Mouse (Mus musculus) myocyte (in vitro differentiated cells): ENCODE measurements around the gene Slc9a9.

Experiments used
- MYOD1 ChIP-seq, 3 experiments: IDR thresholded peaks; one replicate each; pipeline ENCODE4 v1.6.1; 2011; ENCODE audit warnings: control low read depth in 2 of 3, low read depth in 2 of 3, mild to moderate bottlenecking in 2 of 3, moderate library complexity in 1 of 3; ENCODE audit not compliant: insufficient read length in 2 of 3, control insufficient read depth in 1 of 3
- POLR2A ChIP-seq: IDR thresholded peaks from one replicate; pipeline ENCODE4 v1.6.1; 2011; ENCODE audit warnings: low read depth, mild to moderate bottlenecking, control low read depth, moderate library complexity; ENCODE audit not compliant: insufficient read length
- TCF12 ChIP-seq: IDR thresholded peaks from one replicate; pipeline ENCODE4 v1.6.1; 2011; ENCODE audit warnings: mild to moderate bottlenecking, control low read depth; ENCODE audit not compliant: poor library complexity, insufficient read depth, severe bottlenecking

DNA sequence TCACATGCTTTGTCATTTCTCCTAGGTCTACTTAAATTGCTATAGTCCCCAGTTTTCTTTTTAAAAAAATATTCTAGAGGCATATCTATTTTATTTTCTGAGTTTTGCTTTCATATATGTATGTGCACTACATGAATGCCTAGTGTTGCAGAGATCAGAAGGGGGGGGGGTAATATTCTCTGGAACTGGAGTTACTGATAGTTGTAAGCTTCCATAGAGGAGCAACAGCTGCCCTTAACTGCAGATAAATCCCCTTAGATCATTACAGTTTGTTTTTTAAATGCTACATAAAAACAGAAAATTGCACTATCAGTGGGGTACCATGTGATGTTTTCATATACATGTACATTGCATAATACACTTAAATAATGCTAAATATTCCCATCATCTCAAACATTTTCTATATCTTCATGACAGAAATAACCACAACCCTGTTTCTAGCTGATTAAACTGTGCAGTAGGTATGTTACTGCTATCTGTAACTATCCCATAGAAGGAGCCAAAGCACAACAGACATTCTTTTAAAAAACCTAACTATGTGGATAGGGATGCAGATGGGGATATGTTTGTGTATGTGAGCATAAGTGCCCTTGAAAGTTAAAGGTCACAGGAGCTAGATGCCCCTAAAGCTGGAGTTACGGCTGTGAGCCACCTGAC lies 17.6 kb downstream of the Slc9a9 start:
- no peak for TF ChIP-seq POLR2A
- no peak for TF ChIP-seq MYOD1 (IDR thresholded peaks at IDR 0.05; ENCODE audit: control insufficient read depth in 1 of 3, insufficient read length in 2 of 3, low read depth in 2 of 3)
- TF ChIP-seq TCF12: no peak
